Mouse (Mus musculus): ENCODE measurements around the gene Ksr1.

DNA sequence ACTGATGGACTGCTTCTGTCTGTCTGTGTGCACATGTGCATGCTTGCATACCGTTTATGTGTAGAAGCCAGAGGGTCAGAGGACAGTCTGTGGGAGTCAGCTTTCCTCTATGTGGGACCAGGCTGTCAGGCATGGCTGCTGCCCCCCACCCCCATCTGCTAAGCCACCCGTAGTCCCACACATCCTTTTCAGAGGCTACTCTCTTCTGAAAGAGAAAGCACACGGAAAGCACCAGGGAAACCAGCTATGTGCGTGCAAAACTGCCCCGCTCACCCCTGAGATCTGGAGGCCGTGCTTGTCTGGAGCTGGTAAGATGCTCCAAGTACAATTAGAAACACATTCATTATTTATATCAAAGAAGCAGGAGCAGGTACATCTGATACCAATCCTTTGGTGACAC lies 41.7 kb downstream of the Ksr1 start:
- no peak for TF ChIP-seq CTCF (IDR thresholded peaks at IDR 0.05; ENCODE audit: insufficient read depth, low read length)
- no peak for TF ChIP-seq POLR2A (IDR thresholded peaks at IDR 0.05; ENCODE audit: borderline replicate concordance, extremely low read depth, low read depth, low read length)

Measured in lung, adult 2 months (tissue).